22 mouse cellular contexts compared by ENCODE assay signal in the genomic region with DNA sequence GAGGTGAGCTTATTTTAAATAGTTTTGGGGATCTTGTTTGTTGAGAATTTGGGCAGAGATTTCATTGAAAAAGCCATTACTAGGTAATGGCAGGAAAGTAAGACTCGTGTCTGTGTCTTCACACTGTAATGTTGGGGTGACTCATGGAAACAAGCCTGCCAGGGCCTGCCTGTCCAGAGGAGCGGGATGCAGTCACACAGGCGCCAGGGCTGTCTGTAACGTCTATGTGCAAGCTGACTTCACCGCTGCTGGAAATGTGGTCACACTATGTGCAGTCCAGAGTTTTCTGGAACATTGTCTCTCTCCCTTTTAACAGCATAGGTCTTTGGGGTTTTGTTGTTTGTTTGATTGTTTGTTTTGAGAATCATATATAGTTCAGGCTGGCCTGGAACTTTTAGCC.
"Had no signal": no experiment of that assay in that cellular context is flagged by ENCODE, and none has a peak within 500 bp of the region (broad histone marks: within the 10 kb centered on the region; RNA-seq: fewer than 3 reads in every experiment).

No protein-coding gene starts in this region.

- H3K27ac ChIP-seq: limb, embryonic 10.5 days; limb, embryonic 13.5 days; liver, embryonic 13.5 days; macrophage; midbrain, embryonic 12.5 days; midbrain, embryonic 15.5 days; neural tube, embryonic 12.5 days; neural tube, embryonic 15.5 days had no signal

- H3K4me3 ChIP-seq: limb, embryonic 10.5 days; limb, embryonic 13.5 days; liver, embryonic 13.5 days; midbrain, embryonic 12.5 days; midbrain, embryonic 15.5 days; neural tube, embryonic 12.5 days; neural tube, embryonic 15.5 days; stomach, embryonic 15.5 days had no signal

- H3K9me3 ChIP-seq: limb, embryonic 10.5 days; limb, embryonic 13.5 days; liver, embryonic 13.5 days; midbrain, embryonic 12.5 days; midbrain, embryonic 15.5 days; neural tube, embryonic 12.5 days; neural tube, embryonic 15.5 days; stomach, embryonic 15.5 days had no signal

- H3K27me3 ChIP-seq: limb, embryonic 13.5 days; liver, embryonic 13.5 days; midbrain, embryonic 12.5 days; midbrain, embryonic 15.5 days; neural tube, embryonic 12.5 days; neural tube, embryonic 15.5 days; stomach, embryonic 15.5 days had no signal

- ATAC-seq: intestine, embryonic 16.5 days; midbrain, embryonic 15.5 days had no signal

- H3K4me2 ChIP-seq: limb, embryonic 13.5 days; liver, embryonic 13.5 days; midbrain, embryonic 12.5 days; midbrain, embryonic 15.5 days; neural tube, embryonic 12.5 days; neural tube, embryonic 15.5 days; stomach, embryonic 15.5 days had no signal

- H3K9ac ChIP-seq: limb, embryonic 13.5 days; liver, embryonic 13.5 days; midbrain, embryonic 12.5 days; midbrain, embryonic 15.5 days; neural tube, embryonic 12.5 days; neural tube, embryonic 15.5 days; stomach, embryonic 15.5 days had no signal

- H3K4me1 ChIP-seq: midbrain, embryonic 12.5 days; midbrain, embryonic 15.5 days; neural tube, embryonic 12.5 days; stomach, embryonic 15.5 days had no signal

- H3K36me3 ChIP-seq: midbrain, embryonic 15.5 days; neural tube, embryonic 15.5 days had no signal

- DNase-seq: kidney, adult 18-20 months; kidney, adult 9 months; kidney, postnatal 14 days; kidney, postnatal 4 days; liver; liver, embryonic 13.5 days; lung, adult 2 months; right cerebral cortex, adult 18-20 months; right cerebral cortex, postnatal 14 days; right cerebral cortex, postnatal 4 days; thymus, adult 2 months; thymus, postnatal 14 days; thymus, postnatal 4 days had no signal
